Mouse (Mus musculus) natural killer cell, adult 2 months (primary cell): ENCODE measurements around the gene Gabbr2.
"Not testable (repeated sequence)": the region's sequence is repeated elsewhere in the genome, so short reads cannot be mapped to it uniquely, and the experiment has no call there.

Experiments
- DNase-seq, 2 experiments: peaks; one replicate each; pipeline ENCODE4 v3.0.0; 2022; ENCODE audit warnings: low spot score in 2 of 2

The Gabbr2 gene

GRCm38 (mm10) chr4:46657116-46657515 lies 334.6 kb downstream of the Gabbr2 start:
- DNase-seq, result peak; percentile 56 to 78

GRCm38 (mm10) chr4:46655956-46656355 lies 335.7 kb downstream of the Gabbr2 start:
- DNase-seq, result no peak

- DNase-seq, result no peak
Measured at GRCm38 (mm10) chr4:46655298-46655697, 336.4 kb downstream of the Gabbr2 start.

GRCm38 (mm10) chr4:46650086-46650753 lies 341.5 kb downstream of the Gabbr2 start, which contains the start of gene Tbc1d2:
Gene Tbc1d2, minus strand, starts transcription at chr4:46650209.
- peak; percentile 93 to 96 for DNase-seq

GRCm38 (mm10) chr4:46649161-46649560 lies 342.5 kb downstream of the Gabbr2 start:
- DNase-seq, result no peak

GRCm38 (mm10) chr4:46643676-46644112 lies 348.0 kb downstream of the Gabbr2 start:
- no peak for DNase-seq

GRCm38 (mm10) chr4:46642924-46643675 lies 348.6 kb downstream of the Gabbr2 start:
- no peak for DNase-seq

- DNase-seq, result no peak
Measured at GRCm38 (mm10) chr4:46641283-46641682, 350.4 kb downstream of the Gabbr2 start.

- DNase-seq, result no peak
Measured at GRCm38 (mm10) chr4:46639866-46640265, 351.8 kb downstream of the Gabbr2 start.

- DNase-seq, result not testable (repeated sequence)
Measured at GRCm38 (mm10) chr4:46637250-46637649, 354.4 kb downstream of the Gabbr2 start.

GRCm38 (mm10) chr4:46635702-46636430 lies 355.8 kb downstream of the Gabbr2 start:
- DNase-seq, result no peak

GRCm38 (mm10) chr4:46634881-46635280 lies 356.8 kb downstream of the Gabbr2 start:
- DNase-seq, result no peak

- DNase-seq, result not testable (repeated sequence)
Measured at GRCm38 (mm10) chr4:46633565-46633964, 358.1 kb downstream of the Gabbr2 start.

GRCm38 (mm10) chr4:46632465-46632864 lies 359.2 kb downstream of the Gabbr2 start:
- no peak for DNase-seq

GRCm38 (mm10) chr4:46630390-46630789 lies 361.3 kb downstream of the Gabbr2 start:
- peak; percentile 20 to 43 for DNase-seq

GRCm38 (mm10) chr4:46628873-46629272 lies 362.8 kb downstream of the Gabbr2 start:
- no peak for DNase-seq

- no peak for DNase-seq
Measured at GRCm38 (mm10) chr4:46628081-46628480, 363.6 kb downstream of the Gabbr2 start.

- DNase-seq, result no peak
Measured at GRCm38 (mm10) chr4:46625101-46625500, 366.6 kb downstream of the Gabbr2 start.

GRCm38 (mm10) chr4:46623007-46623406 lies 368.7 kb downstream of the Gabbr2 start:
- no peak for DNase-seq

- no peak for DNase-seq
Measured at GRCm38 (mm10) chr4:46620946-46621345, 370.7 kb downstream of the Gabbr2 start.

- no peak for DNase-seq
Measured at GRCm38 (mm10) chr4:46620330-46620729, 371.3 kb downstream of the Gabbr2 start.

GRCm38 (mm10) chr4:46618196-46618817 lies 373.4 kb downstream of the Gabbr2 start:
- DNase-seq, result no peak
